Mouse (Mus musculus) lung, adult 2 months (tissue): ENCODE data around the gene Adamtsl3.

Experiments used
- CTCF ChIP-seq: fragments of 200-500 bp; IDR thresholded peaks from 2 replicates; pipeline ENCODE4 v1.5.1; 2011; ENCODE audit warnings: mild to moderate bottlenecking, low read length, control low read depth; ENCODE audit not compliant: insufficient read depth
- POLR2A ChIP-seq: fragments of 200-500 bp; IDR thresholded peaks from 2 replicates; pipeline ENCODE4 v1.6.1; 2011; ENCODE audit warnings: low read depth, mild to moderate bottlenecking, control low read depth, low read length, borderline replicate concordance; ENCODE audit errors: extremely low read depth

GRCm38 (mm10) chr7:82494220-82494619 lies 158.7 kb downstream of the Adamtsl3 start:
- no peak for TF ChIP-seq CTCF
- TF ChIP-seq POLR2A = no peak
